Mouse (Mus musculus): ENCODE results near the gene Arntl. TPM values are rescaled to one million over a fixed set of nuclear protein-coding genes. Genes with fewer than 3 reads are reported as not detected.

Gene Arntl
- total RNA-seq (2017) = 14.2 and 14.4 TPM in 2 replicates

DNA sequence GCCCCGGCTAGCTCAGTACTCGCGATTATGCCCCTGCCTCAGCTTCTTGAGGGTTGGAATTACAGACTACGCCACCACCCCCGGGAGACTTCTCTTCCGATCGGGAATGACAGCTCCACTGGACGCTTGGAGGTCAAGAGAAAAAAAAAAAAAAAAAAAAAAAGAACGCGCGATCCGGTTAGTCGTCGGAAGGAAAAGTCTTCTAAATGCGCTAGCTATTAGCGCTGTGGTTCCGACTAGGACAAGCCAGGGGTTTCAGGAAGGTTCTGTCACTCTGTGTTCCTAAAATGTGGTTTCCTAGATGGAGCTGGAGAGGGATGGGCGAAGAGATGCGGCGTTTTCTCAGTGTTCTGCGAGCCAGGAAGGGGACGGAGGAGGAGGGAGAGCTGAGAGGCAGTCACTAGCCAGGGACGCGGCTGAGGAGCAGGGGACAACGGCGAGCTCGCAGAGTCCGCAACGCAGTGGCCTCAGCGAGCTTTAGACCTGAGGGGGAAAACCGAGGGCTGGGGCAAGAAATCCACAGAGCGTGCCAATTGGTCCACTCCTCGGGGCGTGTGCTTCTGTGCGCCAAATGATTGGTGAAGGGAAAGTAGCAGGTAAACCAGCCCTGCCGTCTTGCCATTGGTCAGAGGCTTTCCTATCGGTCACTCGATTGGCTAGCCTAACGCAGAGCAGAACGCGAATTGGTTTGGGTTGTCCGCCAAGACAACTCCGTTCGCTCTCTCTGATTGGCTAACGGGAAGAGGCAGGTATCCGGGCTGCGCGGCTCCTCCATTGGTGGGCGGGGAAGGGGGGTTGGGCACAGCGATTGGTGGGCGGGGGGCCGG, at the start of gene Arntl:
Arntl (plus strand) TSS at position 822 of the 827 bp plus-strand sequence.
- ATAC-seq (replicated peaks in 1 of 2; ENCODE audit: insufficient read depth in 1 of 2, low FRiP score in 2 of 2, low TSS enrichment in 1 of 2, low read depth in 1 of 2, poor library complexity in 2 of 2, severe bottlenecking in 2 of 2) = peak; percentile 94 to 96

GRCm38 (mm10) chr7:113161077-113161698, 46.1 kb upstream of the Arntl start:
- ATAC-seq (replicated peaks in 1 of 2; ENCODE audit: insufficient read depth in 1 of 2, low FRiP score in 2 of 2, low TSS enrichment in 1 of 2, low read depth in 1 of 2, poor library complexity in 2 of 2, severe bottlenecking in 2 of 2) = no peak

GRCm38 (mm10) chr7:113164719-113165118, 42.5 kb upstream of the Arntl start:
- no peak for ATAC-seq (replicated peaks in 1 of 2; ENCODE audit: insufficient read depth in 1 of 2, low FRiP score in 2 of 2, low TSS enrichment in 1 of 2, low read depth in 1 of 2, poor library complexity in 2 of 2, severe bottlenecking in 2 of 2)

GRCm38 (mm10) chr7:113167092-113167491, 40.2 kb upstream of the Arntl start:
- ATAC-seq (replicated peaks in 1 of 2; ENCODE audit: insufficient read depth in 1 of 2, low FRiP score in 2 of 2, low TSS enrichment in 1 of 2, low read depth in 1 of 2, poor library complexity in 2 of 2, severe bottlenecking in 2 of 2) = peak; percentile 73 to 80; a peak in 3 of 4 replicates

DNA sequence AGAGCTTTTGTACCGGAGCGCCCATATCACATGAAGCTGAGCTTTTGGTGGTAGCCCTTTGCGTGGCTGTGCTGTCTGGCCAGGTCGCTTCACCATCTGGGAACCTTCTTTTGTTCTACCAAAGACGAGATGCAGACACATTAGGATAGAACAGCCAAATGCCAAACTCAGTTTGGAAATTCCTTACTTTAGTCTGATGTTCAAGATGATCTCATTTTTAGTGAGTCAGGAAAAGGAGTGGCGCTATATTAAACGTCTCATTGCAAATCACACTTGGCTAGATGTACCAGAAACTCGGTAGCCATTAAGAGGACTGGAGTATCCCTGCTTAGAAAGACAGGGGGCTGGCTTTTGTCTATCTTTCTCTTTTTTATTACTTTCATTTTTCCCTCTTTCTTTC, 38.7 kb upstream of the Arntl start:
- ATAC-seq (replicated peaks in 1 of 2; ENCODE audit: insufficient read depth in 1 of 2, low FRiP score in 2 of 2, low TSS enrichment in 1 of 2, low read depth in 1 of 2, poor library complexity in 2 of 2, severe bottlenecking in 2 of 2) = no peak

DNA sequence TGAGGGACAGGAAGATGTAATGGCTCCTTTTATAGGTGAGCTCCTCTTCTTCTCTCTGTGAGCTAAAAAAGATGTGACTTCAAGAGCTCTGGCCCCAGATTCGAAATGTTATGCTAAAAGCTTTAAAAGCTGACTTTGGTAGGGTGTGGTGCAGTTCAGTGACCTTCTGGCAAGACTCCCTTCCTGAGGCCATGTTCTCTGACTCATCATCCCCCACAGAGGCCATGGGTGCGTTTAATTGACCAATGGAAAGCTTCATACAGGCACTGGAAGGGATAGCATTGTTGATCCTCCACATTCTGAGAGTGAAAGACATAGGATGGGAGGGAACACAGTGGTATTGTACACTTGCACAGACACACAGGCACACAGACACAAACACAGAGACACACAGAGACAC, 34.8 kb upstream of the Arntl start:
- no peak for ATAC-seq (replicated peaks in 1 of 2; ENCODE audit: insufficient read depth in 1 of 2, low FRiP score in 2 of 2, low TSS enrichment in 1 of 2, low read depth in 1 of 2, poor library complexity in 2 of 2, severe bottlenecking in 2 of 2)

DNA sequence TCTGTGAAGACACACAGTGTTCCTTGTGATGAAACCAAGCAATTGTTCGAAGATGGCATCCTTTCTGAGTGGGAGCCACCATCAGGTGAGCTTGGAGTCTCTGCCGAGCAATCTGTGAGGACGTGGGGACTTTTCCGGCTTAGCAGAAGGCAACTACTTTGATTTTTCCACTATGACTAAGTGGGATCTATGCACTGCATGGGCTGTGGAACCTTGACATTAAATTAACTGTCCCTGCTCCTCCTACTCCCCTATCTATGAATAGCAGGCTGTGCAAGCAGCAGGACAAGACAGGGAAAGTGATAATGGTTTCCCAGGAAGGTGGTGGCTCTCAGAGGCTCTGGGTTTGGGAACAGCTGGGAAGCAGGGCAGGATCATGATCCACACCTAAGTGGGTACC, 31.8 kb upstream of the Arntl start:
- no peak for ATAC-seq (replicated peaks in 1 of 2; ENCODE audit: insufficient read depth in 1 of 2, low FRiP score in 2 of 2, low TSS enrichment in 1 of 2, low read depth in 1 of 2, poor library complexity in 2 of 2, severe bottlenecking in 2 of 2)

DNA sequence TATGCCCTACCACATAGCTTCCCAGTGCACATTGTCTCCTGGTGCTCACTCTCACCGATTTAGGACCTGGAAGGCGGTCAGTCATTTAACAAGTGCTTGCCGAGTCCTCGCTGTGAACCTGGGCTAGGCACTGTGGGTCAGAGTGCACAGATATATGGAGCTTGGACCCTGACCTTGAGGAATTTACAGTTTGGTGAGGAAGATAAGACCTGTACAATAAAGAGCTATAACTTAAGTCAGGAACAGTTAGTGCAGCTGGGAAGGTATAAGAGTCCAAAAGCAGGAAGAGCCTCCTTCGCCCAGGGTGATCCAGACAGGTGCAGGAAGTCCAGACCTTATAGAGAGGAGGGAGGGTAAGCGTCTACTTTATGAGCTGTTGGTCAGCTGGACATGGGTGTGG, 29.2 kb upstream of the Arntl start:
- ATAC-seq (replicated peaks in 1 of 2; ENCODE audit: insufficient read depth in 1 of 2, low FRiP score in 2 of 2, low TSS enrichment in 1 of 2, low read depth in 1 of 2, poor library complexity in 2 of 2, severe bottlenecking in 2 of 2) = no peak

DNA sequence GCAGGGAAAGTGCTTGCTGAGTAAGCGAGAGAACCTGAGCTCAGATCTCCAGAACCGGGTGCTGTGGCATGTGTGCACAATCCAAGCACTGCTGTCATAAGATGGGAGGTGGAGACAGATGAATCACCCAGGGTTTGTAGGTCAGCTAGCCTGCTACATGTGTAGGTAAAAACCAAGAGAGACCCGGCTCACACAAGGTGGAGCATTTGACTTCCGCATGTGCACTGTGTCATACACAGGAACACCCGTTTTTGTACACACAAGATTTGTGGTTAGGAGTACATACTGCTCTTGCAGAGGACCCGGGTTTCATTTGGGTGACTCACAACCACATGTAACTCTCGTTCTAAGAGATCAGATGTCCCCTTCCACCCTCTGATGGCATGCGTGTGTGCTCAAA, 23.5 kb upstream of the Arntl start:
- ATAC-seq (replicated peaks in 1 of 2; ENCODE audit: insufficient read depth in 1 of 2, low FRiP score in 2 of 2, low TSS enrichment in 1 of 2, low read depth in 1 of 2, poor library complexity in 2 of 2, severe bottlenecking in 2 of 2) = no peak

DNA sequence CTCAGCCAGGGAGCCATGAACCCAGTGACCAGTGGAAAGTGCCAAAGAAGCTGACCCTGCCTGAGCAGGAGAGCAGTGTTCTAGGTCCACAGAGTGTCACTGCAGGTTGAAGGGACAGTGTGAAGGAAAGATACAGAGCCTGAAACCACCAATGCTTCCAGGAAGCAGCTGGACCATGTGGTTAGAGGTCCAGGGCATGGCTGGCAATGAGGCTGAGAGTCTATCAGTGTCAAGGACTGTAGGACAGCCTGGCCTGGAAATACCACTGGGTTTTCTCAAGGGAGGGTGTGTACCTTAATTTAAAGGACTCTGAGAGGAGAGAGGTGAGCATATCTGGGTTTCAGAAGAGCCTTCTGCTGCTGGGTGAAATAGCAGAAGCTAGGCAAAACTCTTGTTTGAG, 22.2 kb upstream of the Arntl start:
- no peak; a peak in 1 of 4 replicates for ATAC-seq (replicated peaks in 1 of 2; ENCODE audit: insufficient read depth in 1 of 2, low FRiP score in 2 of 2, low TSS enrichment in 1 of 2, low read depth in 1 of 2, poor library complexity in 2 of 2, severe bottlenecking in 2 of 2)

DNA sequence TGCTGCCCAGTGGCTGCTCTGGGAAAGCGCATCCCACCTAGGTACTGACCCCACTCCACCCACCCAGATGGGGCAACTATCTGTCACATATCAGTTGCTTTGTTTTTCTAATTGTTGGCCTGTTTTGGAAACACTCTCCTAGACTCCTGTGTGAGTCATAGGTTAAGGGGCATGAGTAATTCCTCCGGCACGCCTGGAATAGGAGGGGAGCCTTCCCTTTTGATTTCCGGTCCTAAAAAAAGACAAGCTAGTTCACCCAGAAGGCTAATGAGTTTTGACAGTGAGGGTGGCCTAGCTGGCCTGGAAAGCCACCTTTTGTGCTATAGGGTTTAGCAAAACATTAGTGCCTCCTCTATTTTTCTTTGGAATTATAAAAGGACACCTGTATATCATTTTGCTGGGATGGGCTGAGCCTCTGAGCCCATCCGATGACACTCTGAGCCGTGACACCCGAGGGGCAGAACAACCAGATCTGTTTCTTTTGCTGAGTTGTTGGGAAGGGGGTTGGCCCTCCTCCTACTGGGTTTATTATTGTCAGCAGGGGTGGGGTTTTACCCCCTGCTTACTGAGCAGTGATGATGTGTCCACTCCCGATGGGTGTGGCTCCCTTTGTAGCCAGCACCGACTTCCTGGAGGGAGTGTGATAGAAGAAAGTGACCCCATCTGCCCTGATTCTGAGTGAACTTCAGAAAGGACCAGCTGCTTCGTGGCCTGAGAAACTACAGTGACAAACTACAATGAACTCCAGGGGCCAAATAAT, 21.0 kb upstream of the Arntl start:
- no peak for ATAC-seq (replicated peaks in 1 of 2; ENCODE audit: insufficient read depth in 1 of 2, low FRiP score in 2 of 2, low TSS enrichment in 1 of 2, low read depth in 1 of 2, poor library complexity in 2 of 2, severe bottlenecking in 2 of 2)

GRCm38 (mm10) chr7:113188091-113188490, 19.2 kb upstream of the Arntl start:
- ATAC-seq (replicated peaks in 1 of 2; ENCODE audit: insufficient read depth in 1 of 2, low FRiP score in 2 of 2, low TSS enrichment in 1 of 2, low read depth in 1 of 2, poor library complexity in 2 of 2, severe bottlenecking in 2 of 2) = no peak

DNA sequence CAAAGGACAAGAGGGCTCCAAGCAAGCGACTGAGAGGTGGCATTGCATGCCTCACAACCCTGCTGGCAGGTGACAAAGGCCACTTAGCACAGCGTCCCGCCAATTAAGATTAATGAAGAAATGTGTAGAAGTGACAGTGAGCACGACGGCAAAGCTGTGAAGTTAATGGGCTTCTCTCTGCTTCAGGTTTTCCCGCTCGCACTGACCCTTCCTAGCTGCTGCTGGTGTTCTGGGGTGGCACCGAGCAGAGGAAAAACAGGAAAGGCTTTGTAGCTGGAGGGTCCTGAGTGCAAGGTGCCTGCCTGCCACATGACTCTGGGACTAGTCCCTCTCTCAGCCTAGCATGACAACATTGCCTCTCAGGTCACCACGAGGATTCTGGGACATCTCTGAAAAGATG, 18.7 kb upstream of the Arntl start:
- no peak for ATAC-seq (replicated peaks in 1 of 2; ENCODE audit: insufficient read depth in 1 of 2, low FRiP score in 2 of 2, low TSS enrichment in 1 of 2, low read depth in 1 of 2, poor library complexity in 2 of 2, severe bottlenecking in 2 of 2)

GRCm38 (mm10) chr7:113191787-113192186, 15.5 kb upstream of the Arntl start:
- ATAC-seq (replicated peaks in 1 of 2; ENCODE audit: insufficient read depth in 1 of 2, low FRiP score in 2 of 2, low TSS enrichment in 1 of 2, low read depth in 1 of 2, poor library complexity in 2 of 2, severe bottlenecking in 2 of 2) = no peak

DNA sequence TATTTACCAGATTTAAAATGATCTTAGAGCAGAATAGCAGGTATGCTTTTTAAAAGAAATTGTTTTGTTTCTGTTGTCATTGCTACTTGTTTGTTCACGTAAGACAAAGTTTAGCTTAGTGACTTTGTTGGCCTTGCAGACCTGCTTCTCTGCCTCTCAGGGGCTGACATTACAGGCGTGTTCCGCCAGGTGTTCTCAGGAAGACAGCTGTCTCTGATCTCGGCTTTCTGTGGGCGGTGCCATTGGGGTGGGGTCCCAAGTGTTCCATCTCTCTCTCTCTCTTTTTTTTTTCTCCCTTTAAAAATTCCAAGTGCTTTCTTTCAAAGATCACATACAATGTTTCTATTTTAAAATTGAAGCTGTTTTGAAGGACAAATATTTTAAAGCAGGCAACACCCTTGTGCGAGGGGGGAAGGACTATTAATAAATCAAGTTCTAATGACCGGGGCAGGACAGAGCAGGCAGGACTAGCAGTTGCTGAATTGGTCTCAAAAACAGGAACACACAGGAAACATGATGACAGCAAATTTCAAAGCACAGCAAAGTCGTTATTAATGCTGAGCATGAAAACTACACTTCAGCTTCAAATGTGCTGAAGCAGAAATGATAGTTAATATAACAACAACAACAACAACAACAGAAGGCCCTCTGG, 14.4 kb upstream of the Arntl start:
- no peak for ATAC-seq (replicated peaks in 1 of 2; ENCODE audit: insufficient read depth in 1 of 2, low FRiP score in 2 of 2, low TSS enrichment in 1 of 2, low read depth in 1 of 2, poor library complexity in 2 of 2, severe bottlenecking in 2 of 2)

DNA sequence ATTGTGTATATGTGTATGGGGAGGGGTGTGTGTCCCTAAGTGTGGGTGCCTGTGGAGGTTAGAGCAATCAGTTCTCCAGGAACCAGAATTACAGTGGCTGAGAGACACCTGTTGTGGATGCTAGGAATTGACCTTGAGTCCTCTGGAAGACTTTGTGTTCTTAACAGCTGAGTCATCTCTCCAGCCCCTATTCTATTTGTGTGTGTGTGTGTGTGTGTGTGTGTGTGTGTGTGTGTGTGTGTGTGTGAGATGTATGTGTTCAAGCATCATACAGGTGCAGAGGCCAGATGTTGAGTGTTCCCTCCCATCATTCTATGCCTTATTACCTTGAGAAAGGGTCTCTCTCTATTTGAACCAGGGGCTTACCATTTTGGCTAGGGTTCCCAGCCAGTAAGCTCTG, 13.4 kb upstream of the Arntl start:
- no peak for ATAC-seq (replicated peaks in 1 of 2; ENCODE audit: insufficient read depth in 1 of 2, low FRiP score in 2 of 2, low TSS enrichment in 1 of 2, low read depth in 1 of 2, poor library complexity in 2 of 2, severe bottlenecking in 2 of 2)

GRCm38 (mm10) chr7:113195271-113195670, 12.0 kb upstream of the Arntl start:
- ATAC-seq (replicated peaks in 1 of 2; ENCODE audit: insufficient read depth in 1 of 2, low FRiP score in 2 of 2, low TSS enrichment in 1 of 2, low read depth in 1 of 2, poor library complexity in 2 of 2, severe bottlenecking in 2 of 2) = no peak

DNA sequence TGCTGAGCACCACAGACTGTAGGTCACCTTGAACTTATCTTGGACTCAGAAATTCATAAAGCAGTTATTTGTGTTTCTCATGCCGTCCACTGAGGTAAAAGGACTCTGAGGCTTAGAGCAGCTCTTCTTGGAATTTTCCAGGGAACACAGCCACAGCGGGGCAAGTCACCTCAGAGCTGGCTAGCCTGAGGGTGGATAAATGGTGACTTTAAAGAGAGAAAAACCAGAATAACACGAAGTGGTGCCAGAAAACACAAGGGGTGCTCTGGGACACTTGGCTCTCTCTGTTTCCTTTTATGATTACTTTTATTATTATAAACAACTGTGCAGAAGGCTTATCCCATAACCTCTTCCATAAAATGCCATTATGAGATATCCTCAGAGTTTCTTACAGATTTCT, 11.1 kb upstream of the Arntl start:
- ATAC-seq (replicated peaks in 1 of 2; ENCODE audit: insufficient read depth in 1 of 2, low FRiP score in 2 of 2, low TSS enrichment in 1 of 2, low read depth in 1 of 2, poor library complexity in 2 of 2, severe bottlenecking in 2 of 2) = no peak

All from hematopoietic stem cell, adult 5-6 weeks (primary cell).